Mouse (Mus musculus) E14TG2a.4 (cell line): ENCODE measurements at regions not wholly inside any gene's neighbourhood (a gene's known extent, or its start where the extent isn't known, plus 50 kb on each side); places are given as distances from the start of the nearest gene placed in this dataset.

ENCODE experiments used
- CTCF ChIP-seq: conservative IDR thresholded peaks from 2 replicates; pipeline ENCODE4 v1.5.1; 2014; ENCODE audit warnings: low read length
- NANOG ChIP-seq: IDR thresholded peaks from 2 replicates; pipeline ENCODE4 v1.6.1; 2014; ENCODE audit warnings: borderline replicate concordance, low read length, mixed read lengths
- POU5F1 ChIP-seq: IDR thresholded peaks from 2 replicates; pipeline ENCODE4 v1.6.1; 2014; ENCODE audit warnings: low read length, borderline replicate concordance

DNA sequence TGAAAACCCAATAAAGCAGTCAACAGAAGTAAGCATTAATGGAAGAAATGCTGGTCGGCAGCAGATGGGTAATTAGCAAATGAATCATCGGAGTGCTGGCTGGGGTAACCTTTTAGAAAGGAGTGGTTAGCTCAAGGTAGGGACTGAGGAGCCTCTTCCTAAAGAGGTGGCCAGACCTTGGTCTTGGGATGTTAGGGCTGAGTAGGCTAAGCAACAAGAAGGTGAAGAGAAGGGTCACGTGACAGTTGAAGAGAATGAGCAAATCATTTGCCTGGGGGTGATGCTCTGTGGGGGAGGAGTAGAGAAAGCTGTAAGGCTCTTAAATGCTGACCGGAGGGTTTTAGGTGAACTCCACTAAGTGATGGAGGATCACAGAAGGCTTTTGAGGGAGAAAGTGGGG, 208.2 kb downstream of the Gm10260 start:
- TF ChIP-seq CTCF (no peak), NANOG (no peak), POU5F1 (no peak)
